Mouse (Mus musculus): Measurements from ENCODE around the gene Mkks.

DNA sequence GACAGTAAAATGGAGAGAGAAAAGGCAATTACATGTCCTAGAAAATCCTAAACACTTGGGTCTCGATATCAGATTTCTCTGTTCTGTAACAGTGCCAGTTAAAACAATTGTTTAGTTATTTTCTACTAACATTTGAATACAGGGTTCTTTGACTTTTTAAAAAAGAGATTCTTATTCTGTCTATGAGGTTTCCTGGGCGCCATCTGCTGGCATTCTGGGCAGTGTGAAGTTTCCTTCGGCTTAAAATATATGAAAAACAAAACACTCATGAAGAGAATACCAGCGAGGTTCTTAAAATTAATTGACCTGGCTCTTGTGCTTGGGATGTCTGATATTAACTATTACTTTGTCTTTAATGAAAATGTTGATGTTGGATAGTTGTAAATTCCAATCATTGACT is 4.3 kb downstream of the Mkks start:
- TF ChIP-seq CTCF (IDR thresholded peaks at IDR 0.05; ENCODE audit: low read depth, low read length) (no peak), POLR2A (IDR thresholded peaks at IDR 0.05; ENCODE audit: insufficient read depth, low read length) (no peak), EP300 (IDR thresholded peaks at IDR 0.05; ENCODE audit: insufficient read depth, low read depth, low read length) (no peak)
